Mouse (Mus musculus): ENCODE measurements around the gene Fzd4.

The Fzd4 gene

DNA sequence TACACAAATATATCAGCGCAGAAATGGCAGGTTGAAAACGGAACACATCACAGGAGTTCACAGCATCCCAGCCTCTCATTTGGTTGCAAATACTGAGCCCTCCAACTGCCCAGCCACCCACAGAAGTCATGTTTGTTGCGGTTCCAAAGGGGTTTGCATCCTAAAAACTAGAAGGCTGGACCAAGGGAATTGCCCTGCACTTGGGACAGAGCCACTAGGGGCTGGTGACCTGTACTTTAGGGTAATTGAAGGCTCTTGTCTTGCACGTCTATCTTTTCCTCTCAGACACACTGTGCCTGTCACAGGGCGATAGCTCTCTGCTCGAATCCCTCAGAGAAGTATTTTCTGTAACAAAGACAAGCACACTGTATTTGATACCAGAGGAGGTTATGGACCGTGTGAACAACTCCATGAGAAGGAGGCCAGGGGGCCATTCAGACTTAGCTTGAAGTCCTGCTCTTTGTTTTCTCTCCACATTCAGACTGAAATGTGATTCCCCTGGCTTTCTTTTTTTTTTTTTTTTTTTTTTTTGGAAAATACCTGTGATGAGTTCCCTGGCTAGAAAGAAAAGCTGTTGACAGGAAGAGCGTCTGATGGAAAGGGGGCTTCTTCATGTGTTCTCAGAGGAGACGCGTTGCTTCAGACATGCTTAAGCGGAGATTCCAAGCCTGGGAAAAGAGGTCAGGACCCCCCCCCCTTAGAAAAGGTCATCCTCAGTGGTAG, 2.9 kb upstream of the Fzd4 start:
- no peak for DNase-seq (ENCODE audit: low read depth, low spot score)

DNA sequence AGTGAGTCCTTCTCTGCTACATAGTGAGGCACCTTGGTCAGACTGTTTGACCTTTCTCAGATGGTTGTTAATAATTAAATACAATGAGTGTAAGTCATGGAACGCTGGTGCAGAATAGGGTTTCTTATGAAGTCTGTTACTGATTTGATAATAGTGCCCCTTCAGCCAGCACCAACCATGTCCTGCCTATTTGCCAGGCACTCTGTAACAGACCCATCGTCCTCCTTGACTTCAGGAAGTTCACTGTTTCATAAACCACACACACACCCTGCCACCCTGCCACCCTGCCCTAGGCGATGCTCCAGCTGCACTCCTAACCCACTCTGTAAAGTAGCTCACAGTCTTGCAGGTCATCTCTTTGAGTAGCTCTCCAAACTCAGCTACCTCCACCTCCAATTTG, 2.2 kb upstream of the Fzd4 start:
- DNase-seq (ENCODE audit: low read depth, low spot score), result no peak

DNA sequence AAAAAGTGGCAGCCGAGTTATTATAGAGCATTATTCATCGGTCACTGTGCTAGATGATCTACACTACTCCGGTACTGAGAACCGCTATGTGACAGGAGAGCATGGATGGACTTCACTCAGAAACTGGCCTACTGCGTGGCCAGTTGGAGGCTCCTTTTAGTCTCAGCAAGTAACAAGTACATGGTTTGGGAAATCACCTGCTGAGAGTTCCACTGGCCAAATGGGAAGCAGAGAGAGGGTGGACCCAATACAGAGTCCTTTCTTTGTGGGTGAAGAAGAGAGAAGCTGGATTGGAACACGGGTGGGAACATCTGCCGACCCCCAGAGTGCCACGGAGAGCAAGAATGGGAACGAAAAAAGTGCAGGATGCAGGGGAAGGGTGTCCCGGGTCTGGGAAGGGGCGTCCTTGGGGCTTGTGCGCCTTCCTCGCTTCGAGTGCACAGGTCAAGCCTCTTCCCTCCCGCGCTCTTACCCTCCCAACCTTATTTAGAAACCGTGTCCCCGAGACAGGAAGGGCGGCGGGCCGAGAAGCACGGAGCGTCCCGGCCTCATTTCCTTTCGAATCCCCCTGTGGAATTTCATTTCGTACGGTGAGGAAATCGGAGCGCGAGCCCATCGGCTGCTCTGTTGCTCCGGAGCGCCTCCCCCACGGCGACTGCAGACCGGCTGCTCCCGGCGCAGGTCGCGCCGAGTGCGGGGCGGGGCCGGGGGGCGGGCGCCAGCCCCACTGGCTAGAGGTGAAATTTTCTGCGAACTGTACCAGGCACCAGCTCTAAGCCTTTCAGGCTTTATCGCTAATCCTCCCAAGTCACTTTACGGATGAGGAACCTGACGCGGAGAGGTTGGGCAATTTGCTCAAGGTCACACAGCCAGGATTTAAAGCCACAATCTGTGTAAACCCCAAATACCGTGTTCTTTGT, 842 bp upstream of the Fzd4 start:
- DNase-seq (ENCODE audit: low read depth, low spot score), result peak; percentile 70

DNA sequence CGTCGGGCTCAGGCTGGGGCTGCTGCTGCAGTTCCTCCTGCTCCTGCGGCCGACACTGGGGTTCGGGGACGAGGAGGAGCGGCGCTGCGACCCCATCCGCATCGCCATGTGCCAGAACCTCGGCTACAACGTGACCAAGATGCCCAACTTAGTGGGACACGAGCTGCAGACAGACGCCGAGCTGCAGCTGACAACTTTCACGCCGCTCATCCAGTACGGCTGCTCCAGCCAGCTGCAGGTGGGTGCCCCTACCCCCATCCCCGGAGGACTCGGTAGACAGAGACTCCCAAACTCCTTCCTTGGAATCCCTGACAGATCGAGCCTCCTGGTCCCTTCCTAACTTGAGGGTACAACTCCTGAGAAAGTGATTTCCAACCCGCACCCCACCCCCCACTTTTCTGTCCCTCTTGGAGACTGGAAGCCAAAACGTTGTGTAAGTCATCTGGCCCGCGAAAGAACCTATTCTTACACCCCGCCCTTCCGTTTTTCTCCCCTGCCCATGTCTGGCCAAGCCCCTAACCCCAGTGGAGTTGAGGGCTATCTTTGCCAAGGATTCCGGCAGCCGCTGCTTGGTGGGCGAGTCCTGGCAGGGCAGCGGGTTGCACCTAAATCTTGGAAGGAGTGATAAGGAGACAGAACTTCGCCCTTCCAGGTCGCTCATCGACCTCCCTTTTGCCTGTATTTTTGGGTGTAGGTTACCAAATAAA, 732 bp downstream of the Fzd4 start:
- DNase-seq (ENCODE audit: low read depth, low spot score), result no peak

DNA sequence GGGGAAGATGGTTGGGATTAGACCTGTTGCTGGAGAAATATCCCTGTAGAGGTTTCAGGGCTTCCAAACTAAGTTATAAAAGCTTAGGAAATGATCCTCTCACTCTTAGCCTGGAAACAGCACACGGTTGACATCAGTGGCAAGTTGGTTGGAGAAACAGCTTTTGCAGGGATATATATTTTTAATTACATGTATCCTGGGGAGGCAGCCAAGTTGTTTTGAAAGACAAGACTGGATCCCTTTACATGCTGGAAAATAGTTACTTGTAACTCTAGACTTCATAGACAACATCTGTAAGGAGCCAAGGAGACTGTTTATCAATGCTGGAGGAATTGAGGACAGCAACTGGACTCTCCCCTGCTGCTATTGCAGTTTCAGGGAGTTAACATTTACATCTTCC, 1.9 kb downstream of the Fzd4 start:
- no peak for DNase-seq (ENCODE audit: low read depth, low spot score)

DNA sequence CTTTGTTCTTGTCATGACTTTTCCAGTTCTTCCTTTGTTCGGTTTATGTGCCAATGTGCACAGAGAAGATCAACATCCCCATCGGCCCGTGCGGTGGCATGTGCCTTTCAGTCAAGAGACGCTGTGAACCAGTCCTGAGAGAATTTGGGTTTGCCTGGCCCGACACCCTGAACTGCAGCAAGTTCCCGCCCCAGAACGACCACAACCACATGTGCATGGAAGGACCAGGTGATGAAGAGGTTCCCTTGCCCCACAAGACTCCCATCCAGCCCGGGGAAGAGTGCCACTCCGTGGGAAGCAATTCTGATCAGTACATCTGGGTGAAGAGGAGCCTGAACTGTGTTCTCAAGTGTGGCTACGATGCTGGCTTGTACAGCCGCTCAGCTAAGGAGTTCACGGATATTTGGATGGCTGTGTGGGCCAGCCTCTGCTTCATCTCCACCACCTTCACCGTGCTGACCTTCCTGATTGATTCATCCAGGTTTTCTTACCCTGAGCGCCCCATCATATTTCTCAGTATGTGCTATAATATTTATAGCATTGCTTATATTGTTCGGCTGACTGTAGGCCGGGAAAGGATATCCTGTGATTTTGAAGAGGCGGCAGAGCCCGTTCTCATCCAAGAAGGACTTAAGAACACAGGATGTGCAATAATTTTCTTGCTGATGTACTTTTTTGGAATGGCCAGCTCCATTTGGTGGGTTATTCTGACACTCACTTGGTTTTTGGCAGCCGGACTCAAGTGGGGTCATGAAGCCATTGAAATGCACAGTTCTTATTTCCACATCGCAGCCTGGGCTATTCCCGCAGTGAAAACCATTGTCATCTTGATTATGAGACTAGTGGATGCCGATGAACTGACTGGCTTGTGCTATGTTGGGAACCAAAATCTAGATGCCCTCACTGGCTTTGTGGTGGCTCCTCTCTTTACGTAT, 3.1 kb downstream of the Fzd4 start:
- DNase-seq (ENCODE audit: low read depth, low spot score), result no peak

DNA sequence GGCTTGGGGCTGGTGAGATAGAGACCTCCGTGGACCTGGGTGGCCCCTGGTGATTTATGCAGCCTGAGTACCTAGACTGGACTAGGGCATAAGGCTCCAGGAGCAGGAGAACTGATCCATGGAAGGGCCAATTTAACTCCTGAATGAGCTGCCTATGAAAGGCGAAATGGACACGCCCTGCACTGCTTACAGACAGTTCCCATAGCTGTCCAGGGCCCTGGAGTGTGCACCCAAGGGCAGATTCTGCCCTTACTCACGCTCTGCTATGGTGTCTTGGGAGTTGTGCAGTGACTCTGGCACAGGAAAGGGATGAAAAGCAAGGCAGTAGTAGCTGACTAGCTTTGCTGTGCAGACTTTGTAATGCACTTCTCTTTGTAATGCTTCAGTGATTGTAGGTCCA, 6.1 kb downstream of the Fzd4 start:
- DNase-seq (ENCODE audit: low read depth, low spot score), result no peak

DNA sequence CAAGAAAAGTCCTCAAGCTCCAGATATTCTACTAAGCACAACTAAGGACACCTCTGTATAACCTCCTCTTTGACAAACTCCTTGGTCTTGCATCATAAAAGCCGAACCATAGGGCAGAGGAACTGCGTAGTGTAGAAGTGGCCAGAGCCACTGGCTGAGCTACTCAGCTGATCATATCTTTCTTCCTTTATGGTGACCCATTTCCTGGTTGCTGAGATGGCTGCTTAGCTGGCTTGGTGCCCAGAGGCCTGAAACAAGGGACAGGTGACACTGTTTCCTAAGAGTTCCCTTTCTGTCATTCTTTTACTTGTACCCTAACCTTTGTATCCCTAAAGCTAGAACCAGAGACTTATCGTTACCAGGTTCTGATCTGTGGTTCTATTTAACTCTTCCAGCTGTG, 7.2 kb downstream of the Fzd4 start:
- no peak for DNase-seq (ENCODE audit: low read depth, low spot score)

DNA sequence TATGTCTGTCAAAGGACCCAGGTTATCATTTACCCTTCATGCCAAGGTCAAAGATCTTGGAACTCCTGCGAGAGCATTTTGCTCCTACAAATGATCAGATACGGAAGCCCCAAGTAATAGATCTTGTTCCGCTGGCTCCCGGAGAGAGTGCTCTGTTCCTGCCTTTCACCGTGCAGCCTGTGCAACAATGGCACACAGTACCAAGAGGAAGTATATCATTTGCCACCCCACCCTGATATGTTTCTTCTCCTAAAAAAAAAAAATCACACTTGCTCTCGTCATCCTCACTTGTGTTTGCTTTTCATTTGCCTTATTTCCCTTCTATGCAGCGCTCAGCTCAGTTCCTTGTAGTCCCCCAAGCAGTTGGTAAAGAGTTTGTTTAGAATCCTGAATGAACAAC, 7.9 kb downstream of the Fzd4 start:
- no peak for DNase-seq (ENCODE audit: low read depth, low spot score)

DNA sequence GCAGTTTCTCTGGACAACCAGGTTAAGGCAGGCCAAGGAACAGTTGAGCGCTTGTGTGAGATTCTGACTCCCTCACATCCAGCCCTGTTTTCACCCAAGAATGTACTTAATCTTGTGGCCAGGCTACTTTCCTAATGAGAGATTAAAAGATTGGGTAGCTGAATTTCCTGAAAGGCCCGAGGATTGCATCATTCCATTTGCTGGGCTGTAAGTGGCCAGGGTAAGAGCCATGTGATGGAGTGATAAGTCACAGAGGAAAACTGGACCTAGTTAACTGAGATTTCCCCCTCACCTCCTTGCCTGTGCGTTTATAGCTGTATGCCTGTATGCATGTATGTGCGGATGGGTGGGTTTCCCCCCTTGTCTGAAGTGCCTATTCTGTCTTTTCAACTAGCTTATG, 11.9 kb downstream of the Fzd4 start:
- DNase-seq (ENCODE audit: low read depth, low spot score), result no peak

DNA sequence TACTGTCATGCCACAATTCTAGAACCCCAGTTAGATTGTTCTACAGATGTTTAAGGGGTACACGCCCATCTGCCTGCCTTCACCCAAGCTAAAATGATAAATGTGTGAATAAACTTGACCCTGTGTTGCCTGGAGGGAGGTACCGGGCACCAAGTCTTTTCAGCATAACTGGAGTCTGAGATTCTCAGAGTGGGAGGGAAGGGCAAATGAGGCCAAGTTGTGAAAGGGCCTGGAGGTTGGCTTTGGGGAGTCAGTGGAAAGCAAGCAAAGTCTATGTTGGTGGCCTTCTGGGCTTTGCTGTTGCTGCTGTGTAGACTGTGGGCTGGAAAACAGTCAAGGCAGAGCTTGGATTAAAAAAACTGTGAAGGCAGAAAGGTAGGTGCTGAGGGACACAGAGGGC, 13.6 kb downstream of the Fzd4 start:
- no peak for DNase-seq (ENCODE audit: low read depth, low spot score)

DNA sequence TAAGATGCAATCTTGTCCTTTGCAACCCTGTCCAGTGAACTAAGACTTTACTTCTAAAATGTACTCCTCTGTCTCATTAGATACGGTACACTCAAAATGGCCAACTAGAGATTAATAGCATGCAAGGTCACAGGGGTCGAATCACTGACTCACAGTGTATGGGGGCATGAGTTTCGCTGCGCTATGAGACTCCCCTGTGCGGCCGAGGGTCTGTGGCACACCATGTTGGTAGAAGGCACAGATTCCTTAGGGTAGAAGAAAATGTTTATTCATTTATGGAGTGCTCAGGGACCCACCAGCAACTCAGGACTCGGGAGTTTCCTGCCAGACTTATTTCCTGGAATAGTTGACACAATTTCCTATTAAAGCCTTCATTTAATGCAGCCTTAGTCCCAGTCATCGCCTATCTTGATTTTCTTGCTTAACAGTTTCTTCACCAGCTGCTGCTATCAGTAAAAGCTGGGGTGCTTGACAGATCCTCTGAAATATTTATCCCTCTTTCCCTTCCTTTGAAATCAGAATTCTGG, 14.0 kb downstream of the Fzd4 start:
- DNase-seq (ENCODE audit: low read depth, low spot score), result no peak

DNA sequence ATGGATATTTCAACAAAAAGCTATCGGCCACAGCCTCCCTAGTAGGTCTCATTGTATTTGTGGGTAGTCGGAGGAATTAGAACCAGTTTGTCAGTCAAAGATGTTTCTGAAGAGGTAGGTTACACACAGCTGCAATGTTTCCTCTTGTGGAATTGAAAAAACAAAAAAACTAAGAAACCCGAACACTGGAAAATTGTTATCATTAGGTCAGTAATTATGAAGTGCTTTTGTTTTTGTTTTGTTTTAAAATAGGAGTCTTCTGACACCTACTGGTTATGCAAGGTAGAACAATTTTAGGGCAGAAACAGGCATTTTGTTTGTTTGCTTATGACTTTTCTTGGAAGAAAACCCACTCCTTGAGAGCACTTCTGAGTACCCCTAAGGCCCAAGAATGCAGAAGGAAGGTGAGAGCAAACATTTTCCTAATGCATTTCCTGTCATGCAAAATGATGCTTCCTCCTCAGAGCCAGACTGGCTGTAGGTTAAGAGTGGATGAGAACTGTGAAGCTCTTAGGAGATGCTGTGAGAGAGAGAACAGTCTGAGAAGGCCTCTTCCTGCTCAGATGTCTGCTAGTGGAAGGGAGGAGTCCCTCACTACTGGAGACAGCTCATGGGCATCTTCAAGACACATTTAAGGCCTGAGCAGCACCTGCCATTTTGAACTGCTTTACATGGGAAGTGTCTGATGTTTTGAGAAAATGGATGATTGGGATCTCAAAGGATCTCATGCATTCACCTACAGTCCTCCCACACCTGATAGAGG, 14.9 kb downstream of the Fzd4 start:
- no peak for DNase-seq (ENCODE audit: low read depth, low spot score)

DNA sequence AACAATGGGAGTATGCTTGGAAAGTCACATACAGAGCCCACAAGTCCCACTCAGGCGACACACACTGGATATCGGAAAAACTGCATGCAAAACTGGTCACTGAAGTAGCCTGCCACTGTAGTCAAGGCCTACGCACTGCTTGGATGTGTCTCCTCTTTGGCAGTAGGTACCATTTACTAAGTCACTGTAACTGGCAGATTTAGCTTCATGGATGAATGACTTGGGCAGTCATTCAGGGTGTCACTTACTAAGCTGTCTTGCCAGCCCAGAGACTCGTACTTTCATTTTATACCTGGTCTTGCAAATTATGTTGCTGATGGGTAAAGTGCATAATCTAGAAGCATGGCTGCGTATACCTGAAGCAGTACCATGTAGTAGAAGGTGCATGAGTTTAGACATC, 17.1 kb downstream of the Fzd4 start:
- DNase-seq (ENCODE audit: low read depth, low spot score), result no peak

DNA sequence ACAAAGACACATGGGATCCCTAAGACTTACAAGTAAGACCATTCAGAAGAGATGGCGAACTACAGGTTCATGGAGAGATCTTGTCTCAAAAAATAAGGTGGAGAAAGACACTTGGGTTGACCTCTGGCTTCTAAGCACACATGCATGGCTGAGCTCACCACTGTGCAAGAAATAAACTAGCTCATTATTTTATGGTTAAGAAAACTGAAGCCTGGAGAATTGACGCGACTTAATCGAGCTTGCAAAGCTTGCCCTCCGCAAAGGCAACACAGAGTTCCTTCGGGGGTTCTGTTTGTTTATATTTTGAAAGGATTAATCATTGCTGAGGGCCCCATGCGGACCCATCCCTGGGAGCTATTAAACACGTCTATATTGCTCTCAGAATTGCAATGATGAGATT, 18.5 kb downstream of the Fzd4 start:
- no peak for DNase-seq (ENCODE audit: low read depth, low spot score)

DNA sequence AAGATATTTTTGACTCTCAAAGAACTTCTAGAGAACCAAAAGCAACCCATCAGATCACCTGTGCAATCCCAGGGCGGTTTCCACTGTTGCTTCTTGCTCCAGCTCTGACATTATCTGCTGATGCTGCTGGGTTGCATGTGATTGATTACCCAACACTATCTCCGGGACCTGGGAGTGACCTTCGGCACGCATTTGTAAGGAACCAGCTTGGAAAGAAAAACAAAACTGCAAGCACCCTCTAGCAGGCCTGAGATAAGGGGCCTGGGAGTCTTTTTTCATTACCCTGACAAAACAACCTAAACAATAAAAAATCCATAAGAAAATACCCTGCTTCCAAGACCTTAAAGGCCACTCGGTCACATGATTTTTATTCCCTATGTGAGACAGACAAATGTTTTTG, 19.0 kb downstream of the Fzd4 start:
- DNase-seq (ENCODE audit: low read depth, low spot score), result no peak

DNA sequence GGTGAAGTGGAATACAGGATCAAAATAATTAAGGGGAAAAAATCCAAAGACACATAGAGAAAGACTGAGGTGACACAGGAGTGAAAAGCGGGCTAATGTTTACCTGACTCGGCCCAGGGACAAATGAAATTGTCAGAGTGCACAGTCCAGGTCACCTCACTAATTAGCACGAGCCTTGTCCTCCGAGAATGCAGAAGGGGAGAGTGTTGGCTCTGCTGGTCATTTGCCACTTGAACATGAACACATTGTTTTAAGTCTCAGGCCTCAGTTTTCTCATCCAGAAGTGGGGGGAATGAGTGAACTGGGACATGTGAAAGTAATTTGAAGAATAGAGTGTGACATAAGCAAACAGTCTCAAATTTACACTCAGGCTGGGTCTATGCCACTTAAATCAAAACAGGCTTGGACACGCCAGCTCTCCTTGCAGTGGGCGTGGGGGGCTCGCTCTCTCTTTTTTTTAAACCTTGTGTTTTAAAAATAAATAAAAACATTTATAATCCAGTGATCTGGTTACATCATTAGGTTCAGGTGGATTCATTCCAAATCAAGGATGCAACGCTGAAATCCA, 19.6 kb downstream of the Fzd4 start:
- DNase-seq (ENCODE audit: low read depth, low spot score), result no peak

DNA sequence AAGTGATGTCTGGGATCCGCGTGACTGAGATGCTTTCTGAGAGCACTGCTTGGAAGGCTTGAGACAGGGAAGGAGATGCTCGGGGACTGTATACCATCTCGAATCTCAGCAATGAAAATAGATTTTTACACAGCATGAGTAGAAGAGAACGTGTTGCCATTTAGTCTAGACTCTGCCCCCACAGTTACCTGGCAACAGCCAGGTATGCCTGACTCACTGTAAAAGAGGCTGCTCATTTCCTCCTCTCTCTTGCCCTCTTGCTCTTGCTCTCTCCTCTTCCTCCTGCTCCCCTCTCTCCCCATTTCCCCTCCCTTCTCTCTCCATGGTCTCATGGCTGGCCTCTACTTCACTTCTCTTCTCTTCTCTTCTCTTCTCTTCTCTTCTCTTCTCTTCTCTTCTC, 20.5 kb downstream of the Fzd4 start:
- no peak for DNase-seq (ENCODE audit: low read depth, low spot score)

DNA sequence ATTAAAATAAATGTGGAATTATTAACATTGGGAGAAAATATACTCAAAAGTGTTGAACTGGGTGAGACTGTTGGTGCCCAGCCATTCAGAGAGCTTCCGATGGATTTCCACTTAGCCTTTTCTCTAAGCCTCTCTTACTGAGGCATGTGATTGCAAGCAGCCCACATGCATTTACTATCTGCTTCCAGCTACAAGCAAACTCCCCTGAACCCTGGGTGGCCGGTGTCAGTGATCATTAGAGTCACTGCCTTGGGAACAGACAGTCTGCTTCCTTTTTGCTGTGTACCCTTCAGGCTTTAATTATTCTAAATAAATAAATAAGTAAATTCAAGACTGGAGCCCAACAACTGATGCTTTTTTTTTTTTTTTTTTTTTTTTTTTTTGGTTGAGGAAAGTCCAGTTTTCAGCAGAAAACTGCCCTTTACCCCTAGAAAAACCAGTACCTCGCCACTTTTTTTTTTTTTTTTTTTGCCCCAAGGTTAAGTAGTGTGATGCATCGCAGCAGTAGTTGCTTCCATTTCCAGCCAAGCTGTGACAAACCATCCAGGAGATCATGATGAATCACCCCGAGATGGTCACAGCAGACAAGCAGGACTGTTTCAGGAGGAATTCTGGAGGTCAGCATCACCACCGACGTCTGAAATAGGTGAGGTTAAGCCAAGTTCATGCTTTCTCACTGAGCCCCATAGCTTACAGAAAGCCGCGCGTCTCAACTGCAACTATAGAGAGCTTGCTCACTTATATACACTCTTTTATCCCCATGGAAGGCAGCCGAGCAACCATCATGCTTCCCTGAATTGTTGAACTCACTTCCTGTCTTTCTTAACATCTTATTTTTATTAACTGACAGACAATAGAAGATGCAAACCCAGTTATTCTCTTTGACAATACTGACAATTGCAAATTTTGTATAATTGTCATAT, 21.9 kb downstream of the Fzd4 start:
- DNase-seq (ENCODE audit: low read depth, low spot score), result no peak

Data from forelimb bud, embryonic 11.5 days (tissue).